Mouse (Mus musculus): ENCODE data around the gene Tspan8.

- TF ChIP-seq POLR2A (IDR thresholded peaks at IDR 0.05; ENCODE audit: insufficient read length, low read depth) (no peak), USF1 (IDR thresholded peaks at IDR 0.05; ENCODE audit: low read depth) (no peak), E2F4 (IDR thresholded peaks at IDR 0.05; ENCODE audit: insufficient read depth) (no peak), POLR2AphosphoS2 (IDR thresholded peaks at IDR 0.05; ENCODE audit: insufficient read length, low read depth) (no peak), TCF12 (IDR thresholded peaks at IDR 0.05; ENCODE audit: insufficient read depth, poor library complexity, severe bottlenecking) (no peak), TCF3 (IDR thresholded peaks at IDR 0.05; ENCODE audit: insufficient read length, low read depth) (no peak), MAX (IDR thresholded peaks at IDR 0.05; ENCODE audit: low read depth) (no peak), CEBPB (IDR thresholded peaks at IDR 0.05; ENCODE audit: insufficient read depth, poor library complexity, severe bottlenecking) (no peak), MYOD1 (IDR thresholded peaks at IDR 0.05; ENCODE audit: control insufficient read depth in 1 of 3, insufficient read length in 2 of 3, low read depth in 2 of 3) (no peak), SRF (IDR thresholded peaks at IDR 0.05; ENCODE audit: control insufficient read depth, insufficient read length, low read depth) (no peak), MYOG (IDR thresholded peaks at IDR 0.05; ENCODE audit: control insufficient read depth in 1 of 3, insufficient read depth in 1 of 3, insufficient read length in 2 of 3, low read depth in 2 of 3) (peak in 1 of 3 experiments; percentile 8)
Measured at GRCm38 (mm10) chr10:115891924-115892323, 75.3 kb downstream of the Tspan8 start.

All from myocyte (in vitro differentiated cells).